Mouse (Mus musculus): ENCODE measurements at regions not wholly inside any gene's neighbourhood (a gene's known extent, or its start where the extent isn't known, plus 50 kb on each side); places are given as distances from the start of the nearest gene placed in this dataset.
"Not testable (repeated sequence)": the region's sequence is repeated elsewhere in the genome, so short reads cannot be mapped to it uniquely, and the experiment has no call there.

DNA sequence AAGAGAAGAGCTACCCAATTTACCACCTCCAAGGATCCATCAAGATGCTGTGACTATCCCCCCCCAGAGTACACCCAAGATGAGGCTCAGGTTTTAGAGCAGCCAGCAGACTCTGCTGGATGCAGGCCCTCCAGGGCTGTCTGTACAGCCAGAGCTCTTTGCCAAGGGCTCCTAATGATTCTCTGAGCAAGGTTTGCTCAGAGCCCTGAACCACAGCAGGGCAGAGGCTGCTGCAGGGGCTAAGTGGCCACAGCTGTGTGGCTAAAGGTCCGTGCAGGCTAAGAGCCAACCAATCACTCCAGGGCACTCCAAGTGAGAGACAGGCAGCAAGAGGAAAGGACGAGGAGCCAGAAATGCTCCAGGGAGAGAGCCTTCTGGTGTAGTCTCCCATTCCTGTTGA is 289.2 kb upstream of the Kdm8 start:
- in situ Hi-C loops (cut with MboI, MseI): loop anchor here (25.0 kb wide), 1 partner anchor 1643 kb away; the partner anchor contains the start of gene Zkscan2

DNA sequence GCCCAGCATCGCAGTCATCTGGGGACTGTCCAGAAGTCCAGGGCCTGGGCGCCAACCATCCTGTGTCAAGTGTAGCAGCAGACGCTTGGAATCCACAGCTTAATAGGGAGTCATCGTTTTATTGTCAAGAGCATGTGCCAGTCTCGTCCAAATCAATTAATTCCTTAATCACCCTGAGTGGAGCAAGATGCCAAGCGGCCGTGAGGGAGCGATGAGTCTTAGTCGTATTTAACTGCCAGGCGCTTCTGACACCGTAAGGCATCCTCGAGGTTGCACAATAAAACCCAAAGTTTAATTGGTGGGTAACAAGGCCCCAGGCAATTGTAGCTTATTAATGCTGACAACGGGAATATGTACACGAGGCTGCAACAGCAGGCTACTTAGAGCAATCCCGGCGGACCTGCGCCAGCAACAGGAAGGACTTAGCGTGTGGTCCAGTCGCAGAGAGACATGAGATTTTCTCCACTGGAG is 277.6 kb upstream of the Kdm8 start:
- in situ Hi-C loops (cut with MboI, MseI): loop anchor here (25.0 kb wide), 1 partner anchor 1655 kb away; the partner anchor contains the start of gene Zkscan2

DNA sequence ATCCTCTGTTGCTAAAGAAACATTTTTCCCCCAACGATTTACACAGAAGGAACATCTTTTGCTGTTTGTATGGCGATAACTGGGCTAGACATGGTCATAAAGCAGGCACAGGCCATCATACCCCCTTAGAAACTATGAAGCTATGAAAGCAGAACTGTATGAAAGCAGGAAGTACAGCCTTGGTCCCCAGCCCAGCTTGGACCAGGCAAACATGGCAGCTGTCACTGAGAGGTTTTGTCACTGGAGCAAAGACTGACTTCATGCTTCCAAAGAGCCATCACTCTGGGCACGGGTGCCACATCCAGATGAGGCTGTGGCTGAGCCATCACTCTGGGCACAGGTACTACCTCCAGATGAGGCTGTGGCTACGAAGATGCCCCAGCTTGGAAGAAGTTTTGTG is 276.8 kb upstream of the Kdm8 start:
- in situ Hi-C loops (cut with MboI, MseI): loop anchor here (25.0 kb wide), 1 partner anchor 1655 kb away; the partner anchor contains the start of gene Zkscan2

DNA sequence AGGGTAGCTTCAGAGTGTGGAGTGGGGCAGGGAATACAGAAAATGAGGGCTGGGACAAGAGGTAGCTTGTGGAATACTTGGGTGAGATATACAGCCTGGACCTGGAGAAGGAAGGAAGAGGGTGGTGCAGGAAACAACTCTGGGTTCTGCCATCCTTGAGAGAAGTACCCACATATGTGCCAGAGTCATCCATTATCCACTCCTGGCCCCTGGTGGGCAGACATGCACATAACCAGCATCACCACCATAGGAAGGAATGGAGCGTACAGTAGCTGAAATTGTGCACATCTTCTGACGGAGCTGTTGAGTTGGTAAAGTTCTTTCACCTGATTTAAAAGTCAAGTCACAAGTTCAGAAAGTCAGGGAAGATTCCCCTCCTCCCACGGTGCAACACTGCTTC is 262.9 kb upstream of the Kdm8 start:
- in situ Hi-C loops (cut with MboI, MseI): no loop called here

DNA sequence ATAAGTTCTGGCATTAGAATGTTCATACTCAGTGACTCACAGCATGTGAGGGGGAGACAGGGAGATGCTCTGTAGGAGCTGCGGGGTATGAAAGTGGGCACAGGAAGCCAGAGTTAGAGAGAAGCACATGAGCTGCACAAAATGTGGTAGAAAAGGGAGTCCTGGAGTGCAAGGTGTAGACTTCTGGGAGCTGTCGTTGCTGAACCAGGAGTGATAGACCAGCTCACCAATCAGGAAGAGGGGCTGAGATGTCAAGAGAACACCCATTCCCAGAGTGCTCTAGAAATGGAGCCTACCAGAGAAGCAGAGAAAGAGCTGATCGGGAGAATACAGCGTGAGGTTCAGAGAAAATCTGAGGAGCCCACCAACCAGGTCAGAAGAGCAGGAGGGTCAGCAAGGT is 262.2 kb upstream of the Kdm8 start:
- in situ Hi-C loops (cut with MboI, MseI): no loop called here

DNA sequence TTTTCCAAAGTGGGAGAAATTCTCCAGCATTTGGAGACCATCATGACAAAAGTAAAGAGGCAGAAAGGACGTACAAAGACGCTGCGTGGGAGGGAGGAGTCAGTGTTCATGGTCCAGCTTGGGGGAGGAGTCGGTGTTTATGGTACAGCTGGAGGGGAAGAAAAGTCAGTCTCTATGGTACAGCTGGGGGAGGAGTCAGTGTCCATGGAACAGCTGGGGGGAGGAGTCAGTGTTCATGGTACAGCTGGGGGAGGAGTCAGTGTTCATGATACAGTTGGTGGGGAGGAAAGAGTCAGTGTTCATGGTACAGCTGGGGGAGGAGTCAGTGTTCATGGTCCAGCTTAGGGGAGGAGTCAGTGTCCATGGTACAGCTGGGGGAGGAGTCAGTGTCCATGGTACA is 261.5 kb upstream of the Kdm8 start:
- in situ Hi-C loops (cut with MboI, MseI): not testable (repeated sequence)

DNA sequence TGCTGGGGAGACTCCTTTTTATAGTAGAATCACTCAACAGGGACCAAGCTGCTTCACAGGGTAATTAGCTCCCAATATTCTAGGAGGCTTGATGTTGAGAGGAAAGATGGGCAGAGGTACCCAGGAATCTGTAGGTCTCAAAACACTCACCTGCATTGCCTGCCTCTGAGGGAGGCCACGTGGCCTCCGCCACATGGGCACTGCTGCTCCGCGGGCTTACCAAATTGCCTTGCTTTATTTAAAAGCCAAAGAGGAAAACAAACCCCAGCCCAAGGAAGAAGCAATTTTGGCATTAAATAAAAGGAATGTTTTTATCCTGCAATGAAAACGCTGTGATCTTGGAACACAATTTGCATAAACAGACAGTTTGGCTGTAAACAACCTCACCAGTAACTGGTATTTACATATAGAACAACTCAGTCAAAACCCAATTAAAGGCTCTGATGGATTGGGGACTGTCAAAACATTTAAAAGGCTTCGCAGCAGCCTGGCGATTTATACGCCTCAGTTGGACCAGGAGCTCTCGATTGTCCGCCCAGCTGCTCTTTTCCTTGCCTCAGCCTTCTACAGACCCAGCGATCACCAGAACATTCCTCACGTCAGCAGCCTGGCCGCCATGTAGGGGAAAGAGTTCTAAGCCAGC is 259.3 kb upstream of the Kdm8 start:
- in situ Hi-C loops (cut with MboI, MseI): no loop called here

DNA sequence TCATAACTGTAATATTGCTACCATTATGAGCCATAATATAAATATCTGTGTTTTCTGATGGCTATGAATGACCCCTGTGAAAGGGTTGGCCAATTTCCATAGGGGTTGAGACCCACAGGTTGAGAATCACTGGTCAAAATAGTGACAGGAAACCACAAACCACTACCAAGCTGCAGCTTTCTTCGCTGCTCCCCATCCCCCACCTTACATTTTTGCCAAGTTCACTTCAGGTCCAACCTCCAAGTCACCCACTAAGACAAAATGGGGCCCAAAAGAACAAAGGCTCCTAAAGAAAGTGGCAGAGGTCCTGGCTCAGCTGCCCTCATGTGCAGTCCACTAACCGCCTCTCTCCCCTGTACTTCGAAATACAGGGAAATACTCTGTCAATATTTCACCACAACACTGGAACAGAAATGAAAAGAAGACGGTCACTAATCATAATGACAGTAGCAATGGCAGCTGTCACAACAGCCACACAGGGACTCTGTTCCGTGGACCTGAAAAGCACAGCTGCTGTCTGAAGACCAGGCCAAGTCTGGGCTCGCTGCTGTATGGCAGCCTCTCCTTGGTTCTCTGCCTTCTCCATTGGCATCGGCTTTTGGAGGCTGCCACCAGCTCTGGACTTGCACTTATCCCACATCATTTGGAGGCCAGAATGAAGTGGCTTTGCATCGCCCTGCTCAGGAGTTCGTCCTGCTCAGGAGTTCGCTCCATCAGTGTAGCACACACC is 257.3 kb upstream of the Kdm8 start:
- in situ Hi-C loops (cut with MboI, MseI): no loop called here

DNA sequence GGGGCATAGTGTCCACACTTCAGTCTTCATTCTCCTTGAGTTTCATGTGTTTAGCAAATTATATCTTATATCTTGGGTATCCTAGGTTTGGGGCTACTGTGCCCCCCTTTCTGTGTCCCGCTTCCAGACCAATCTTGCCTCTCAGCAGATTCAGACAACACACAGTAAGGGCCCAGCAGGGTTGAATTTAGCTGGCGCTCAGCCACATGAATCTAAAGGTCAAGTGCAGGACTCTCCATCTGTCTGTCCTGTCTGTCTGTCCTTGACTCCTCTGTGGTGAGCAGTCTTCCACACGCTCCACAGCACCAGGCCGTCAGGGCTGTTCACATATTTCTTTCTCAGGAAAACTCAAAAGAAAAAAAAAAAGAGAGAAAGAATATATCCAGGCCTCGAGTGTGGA is 255.5 kb upstream of the Kdm8 start:
- in situ Hi-C loops (cut with MboI, MseI): no loop called here

DNA sequence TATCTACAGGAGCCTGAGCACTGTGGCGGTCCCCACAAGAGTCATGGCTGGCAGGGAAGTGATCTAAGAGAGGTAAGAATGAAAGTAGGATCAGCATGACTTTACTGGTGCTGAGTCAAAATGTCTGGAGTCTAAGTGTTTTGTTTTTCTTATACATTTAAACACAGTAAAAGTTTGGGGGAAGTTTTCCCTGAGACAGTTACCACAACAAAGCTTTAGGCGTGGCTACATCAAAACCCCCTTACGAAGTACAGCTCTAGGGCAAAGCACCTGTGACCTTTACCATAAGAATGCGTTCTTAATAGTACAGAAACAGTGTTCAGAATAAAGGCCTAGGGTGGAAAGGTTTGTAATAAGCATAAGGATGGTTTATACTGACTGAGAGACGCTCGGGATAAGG is 254.4 kb upstream of the Kdm8 start:
- in situ Hi-C loops (cut with MboI, MseI): no loop called here

DNA sequence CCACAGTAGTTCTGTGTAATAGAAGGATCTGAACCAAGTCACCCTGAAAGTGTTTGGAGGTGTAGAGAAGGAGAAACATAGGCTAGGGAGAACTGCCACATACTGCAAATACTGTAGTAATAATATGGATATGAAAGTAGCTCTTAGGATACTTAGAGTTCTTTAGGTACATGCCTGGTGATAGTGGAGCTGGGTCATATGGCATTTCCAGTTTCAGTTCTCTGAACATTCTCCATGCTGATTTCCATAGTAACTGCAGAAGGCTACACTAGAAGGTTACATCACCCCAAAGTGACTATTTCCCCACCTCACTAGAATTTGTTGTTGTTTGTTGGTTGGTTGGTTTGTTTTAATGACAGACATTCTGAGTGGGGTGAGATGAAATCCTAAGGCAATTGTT is 253.2 kb upstream of the Kdm8 start:
- in situ Hi-C loops (cut with MboI, MseI): no loop called here

DNA sequence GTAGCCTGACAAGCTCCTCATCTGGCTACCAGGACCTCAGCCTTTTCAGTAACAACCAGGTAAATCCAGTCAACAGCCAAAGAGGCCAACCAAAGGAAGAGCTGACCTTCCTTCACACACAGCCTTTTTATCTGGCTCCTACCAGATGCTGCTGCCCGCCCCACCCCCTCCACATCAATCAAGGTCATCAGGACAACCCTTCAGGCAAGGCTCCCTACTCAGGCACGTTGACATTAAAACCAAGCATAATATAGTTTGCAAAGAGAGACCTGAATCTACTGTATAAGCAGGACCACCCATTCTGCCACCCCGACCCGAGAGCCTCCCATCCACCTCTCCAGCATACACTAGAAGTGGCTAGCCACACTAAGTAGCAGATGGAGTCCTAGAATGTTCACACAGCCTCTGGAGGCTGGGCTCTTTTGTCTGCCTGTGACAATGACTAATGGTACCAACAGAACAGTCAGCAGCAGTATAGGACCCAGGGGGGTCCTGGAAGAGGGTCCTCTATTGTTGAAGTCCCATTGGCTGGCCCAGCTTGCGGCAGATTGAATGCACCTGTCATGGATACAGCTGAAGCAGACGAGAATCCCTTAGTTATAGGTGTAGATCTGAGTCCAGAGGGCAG is 233.0 kb upstream of the Kdm8 start:
- in situ Hi-C loops (cut with MboI, MseI): no loop called here

DNA sequence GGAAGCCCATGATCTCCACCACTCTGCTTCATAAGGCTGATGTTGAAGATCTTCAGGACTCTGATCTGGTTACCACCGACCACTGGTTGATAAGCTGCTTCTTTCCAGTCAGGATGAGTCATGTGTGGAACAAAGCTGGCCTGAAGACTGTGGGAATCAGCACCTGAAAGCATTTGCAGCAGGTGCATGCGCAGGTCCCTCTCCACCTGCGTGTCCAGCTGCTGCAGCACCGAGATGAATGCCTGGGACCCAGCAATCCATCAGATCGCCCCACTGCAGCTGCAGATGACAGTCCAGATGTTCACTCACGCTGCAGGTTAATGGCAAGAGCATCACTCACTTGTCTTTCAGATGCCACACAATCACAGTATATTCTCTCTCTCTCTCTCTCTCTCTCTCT is 230.4 kb upstream of the Kdm8 start:
- in situ Hi-C loops (cut with MboI, MseI): no loop called here

DNA sequence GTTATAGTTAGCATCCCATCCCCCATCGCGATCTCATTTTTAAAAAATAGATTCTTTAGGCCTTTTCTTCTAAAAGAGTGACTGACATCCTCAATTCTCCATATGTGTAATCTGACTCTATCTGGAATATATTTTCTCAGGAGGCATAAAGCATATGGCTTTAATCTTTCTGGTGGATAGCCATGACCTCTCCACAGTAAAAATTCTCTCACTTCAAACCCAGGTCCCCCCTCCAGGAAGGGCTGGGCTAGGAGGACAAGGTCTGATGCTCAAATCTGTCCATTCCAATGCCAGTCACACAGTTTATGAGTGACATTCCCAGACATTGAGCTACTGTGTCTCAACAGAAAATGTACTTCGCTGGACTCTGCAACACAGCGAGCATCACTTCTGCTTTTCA is 226.8 kb upstream of the Kdm8 start:
- in situ Hi-C loops (cut with MboI, MseI): no loop called here

DNA sequence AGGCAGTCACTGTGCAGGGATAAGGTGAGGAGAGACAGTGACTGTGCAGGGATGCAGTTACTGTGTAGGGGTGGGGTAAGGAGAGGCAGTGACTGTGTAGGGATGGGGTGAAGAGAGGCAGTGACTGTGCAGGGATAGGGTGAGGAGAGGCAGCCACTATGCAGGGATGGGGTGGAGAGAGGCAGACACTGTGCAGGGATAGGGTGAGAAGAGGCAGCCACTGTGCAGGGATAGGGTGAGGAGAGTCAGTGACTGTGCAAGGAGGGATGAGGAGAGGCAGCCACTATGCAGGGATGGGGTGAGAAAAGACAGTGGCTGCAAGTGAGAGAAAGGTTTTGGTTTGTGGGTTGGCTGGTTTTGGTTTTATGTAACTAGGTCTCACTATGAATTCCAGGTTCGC is 221.8 kb upstream of the Kdm8 start:
- in situ Hi-C loops (cut with MboI, MseI): no loop called here

DNA sequence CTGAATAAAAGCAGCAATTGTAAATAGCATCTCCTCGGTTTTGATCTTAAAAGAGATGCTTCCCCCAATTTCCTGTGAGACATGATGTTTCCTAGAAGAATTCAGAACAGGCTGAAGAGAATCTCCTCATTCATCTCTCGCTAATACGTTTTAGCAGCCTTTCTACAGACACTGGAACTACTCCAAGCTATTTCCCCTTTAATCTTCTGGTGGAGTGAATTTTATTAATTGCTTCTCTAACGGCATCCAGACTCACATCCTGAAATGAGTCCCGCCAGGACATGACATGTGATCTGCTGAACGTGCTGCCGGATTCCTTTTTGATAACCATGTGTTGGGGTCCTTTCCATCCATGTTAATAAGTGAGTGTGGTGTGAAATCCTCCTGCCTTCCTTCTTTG is 209.6 kb upstream of the Kdm8 start:
- in situ Hi-C loops (cut with MboI, MseI): loop anchor here (5.0 kb wide), 1 partner anchor 868 kb away; no protein-coding TSS in a partner anchor

DNA sequence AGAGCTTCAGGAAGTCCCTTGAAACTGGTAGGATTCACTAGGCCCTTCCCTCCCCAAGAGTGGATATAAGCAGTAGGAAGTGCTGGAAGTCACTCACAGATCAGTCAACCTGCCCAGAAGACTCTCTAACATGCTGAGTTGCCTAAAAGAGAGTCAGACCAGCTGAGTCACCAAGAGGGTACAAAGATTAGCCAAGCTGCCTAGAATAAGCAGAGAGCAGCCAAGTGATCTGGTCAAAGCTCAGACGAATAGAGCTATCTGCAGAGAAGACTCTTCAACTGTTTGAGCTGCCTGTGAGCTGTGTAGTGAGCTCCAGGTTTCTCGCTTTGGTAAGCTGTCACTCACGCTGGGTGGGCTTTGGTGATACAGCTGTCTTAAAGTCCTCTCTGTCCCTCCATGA is 207.4 kb upstream of the Kdm8 start:
- in situ Hi-C loops (cut with MboI, MseI): no loop called here

DNA sequence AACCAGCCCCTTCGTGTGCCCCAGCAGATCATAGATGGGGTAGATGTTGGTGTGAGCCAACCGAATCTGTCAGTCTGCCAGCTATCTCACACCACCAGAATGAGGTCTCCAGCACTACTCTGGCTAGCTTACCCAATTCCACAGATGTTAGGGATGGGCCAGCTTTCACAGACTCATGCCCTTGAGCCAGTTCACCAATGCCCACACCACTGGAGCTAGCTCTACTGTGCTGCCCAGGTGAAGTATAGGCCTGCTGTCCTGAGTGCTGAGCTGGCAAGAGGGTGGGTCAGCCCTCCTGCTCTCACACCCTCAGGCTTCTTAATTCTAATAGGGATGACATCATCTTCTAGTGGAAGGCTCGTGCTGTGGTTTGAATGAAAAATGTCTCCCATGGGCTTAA is 201.5 kb upstream of the Kdm8 start:
- in situ Hi-C loops (cut with MboI, MseI): no loop called here

DNA sequence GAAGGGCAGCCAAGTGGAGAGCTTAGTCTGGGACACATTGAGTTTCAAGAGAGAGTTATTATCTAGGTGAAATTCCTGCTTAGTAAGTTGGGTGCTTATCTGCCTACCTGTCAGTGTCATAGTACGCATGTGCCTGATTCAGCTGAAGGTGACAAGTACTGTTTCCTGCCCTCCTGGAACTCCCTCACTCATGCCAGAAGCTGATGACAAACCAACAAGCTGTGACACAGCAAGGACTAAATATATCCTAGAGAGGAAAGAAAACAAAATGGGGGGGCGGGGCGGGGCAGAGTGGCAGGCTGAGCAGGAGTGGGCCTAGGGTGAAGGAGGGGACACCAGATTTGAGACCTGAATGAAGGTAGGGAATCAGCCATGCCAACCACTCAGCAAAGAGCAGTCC is 196.1 kb upstream of the Kdm8 start:
- in situ Hi-C loops (cut with MboI, MseI): no loop called here

DNA sequence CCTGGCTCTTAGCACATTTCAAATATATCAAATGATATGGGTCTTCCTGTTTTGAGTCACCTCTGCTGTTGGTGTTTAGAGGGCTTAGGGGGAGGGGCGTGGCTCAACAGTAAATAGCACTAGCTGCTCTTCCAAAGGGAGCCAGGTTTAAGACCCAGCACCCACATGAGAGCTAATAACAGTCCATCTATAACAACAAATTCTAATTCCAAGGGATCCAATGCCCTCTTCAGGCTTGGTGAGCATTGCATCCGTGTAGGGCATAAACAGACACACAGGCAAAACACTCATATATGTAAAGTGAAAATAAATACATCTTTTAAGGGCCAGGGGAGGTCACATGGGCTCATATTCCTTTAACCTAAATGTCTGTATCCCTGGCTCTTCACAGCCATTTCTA is 194.1 kb upstream of the Kdm8 start:
- in situ Hi-C loops (cut with MboI, MseI): no loop called here

DNA sequence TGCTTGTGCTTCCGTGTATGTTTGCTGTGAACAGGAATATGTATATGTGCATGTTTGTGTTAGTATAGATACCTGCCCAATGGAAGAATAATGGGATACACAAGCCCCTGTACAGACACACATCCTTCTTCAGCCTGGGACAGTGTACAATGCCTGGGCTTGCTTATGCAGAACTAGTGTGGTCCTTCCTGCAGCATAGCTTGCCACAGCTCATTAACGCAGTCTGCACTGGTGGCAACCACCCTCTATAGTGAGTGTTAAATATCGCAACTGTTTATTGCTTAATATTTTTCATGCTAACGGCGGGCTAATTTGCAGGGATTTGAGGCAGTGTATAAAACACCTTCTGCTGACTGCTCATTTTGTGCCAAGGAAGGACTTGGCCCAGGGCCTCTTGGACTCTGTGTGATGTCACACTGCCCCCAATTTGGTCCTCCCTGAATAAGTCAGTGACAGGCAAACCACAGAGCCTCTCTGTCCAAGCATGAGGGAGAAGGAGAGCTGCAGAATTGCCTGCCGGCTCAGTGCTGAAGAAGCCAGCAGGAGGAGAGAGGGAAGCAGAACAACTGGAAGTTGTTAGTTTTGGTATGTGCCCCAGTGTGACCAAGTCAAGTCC is 193.4 kb upstream of the Kdm8 start:
- in situ Hi-C loops (cut with MboI, MseI): no loop called here

DNA sequence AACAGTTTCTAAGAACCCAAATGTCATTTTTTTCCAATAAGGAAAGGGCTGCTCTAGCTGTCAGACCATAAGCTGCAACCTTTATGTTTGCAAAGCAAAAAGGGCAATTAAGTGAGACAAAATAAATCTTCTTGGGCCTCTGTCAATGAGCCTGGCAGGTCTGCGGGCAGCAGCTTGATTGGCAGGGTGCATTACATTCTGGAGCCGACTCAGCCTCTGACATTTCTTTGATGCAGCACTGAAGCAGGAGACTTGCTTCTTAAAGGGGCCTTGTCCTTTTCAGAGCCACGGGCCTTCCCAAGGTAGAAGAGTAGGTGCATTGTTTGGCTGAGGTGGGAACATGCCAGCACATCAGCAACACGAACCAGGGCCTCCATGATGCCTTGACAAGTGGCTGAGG is 190.2 kb upstream of the Kdm8 start:
- in situ Hi-C loops (cut with MboI, MseI): no loop called here

Measured in T-helper 2 cell (primary cell).